Mouse (Mus musculus) heart, postnatal 0 days (tissue): Measurements from ENCODE around the gene 2810004N23Rik.

Source experiments
- CTCF ChIP-seq: IDR thresholded peaks from 2 replicates; pipeline ENCODE4 v1.5.1; 2016; ENCODE audit warnings: antibody characterized with exemption, control low read depth, low read depth
- EP300 ChIP-seq: IDR thresholded peaks from 2 replicates; pipeline ENCODE4 v1.6.1; 2016; ENCODE audit warnings: antibody characterized with exemption, low read depth

- no peak for TF ChIP-seq EP300
- no peak for TF ChIP-seq CTCF
These were observed 52.1 kb downstream of the 2810004N23Rik start for GRCm38 (mm10) chr8:124810689-124811394.
